Mouse (Mus musculus) stomach, postnatal 0 days (tissue): ENCODE results near the gene Esf1.

Experiments
- CTCF ChIP-seq: IDR thresholded peaks from 2 replicates; pipeline ENCODE4 v1.5.1; 2016; ENCODE audit warnings: antibody characterized with exemption, low read depth, mild to moderate bottlenecking, moderate library complexity
- EP300 ChIP-seq: optimal IDR thresholded peaks from 2 replicates; pipeline ENCODE3; 2016; ENCODE audit warnings: antibody characterized with exemption

GRCm38 (mm10) chr2:140214519-140215027 lies 44.2 kb upstream of the Esf1 start:
- TF ChIP-seq CTCF = no peak
- TF ChIP-seq EP300 = no peak
